Mouse (Mus musculus) hindbrain, postnatal 0 days (tissue): ENCODE data around the gene Lsm3. TPM values are rescaled to one million over a fixed set of nuclear protein-coding genes. Genes with fewer than 3 reads are reported as not detected.

Experiments
- ATAC-seq: fragments of 200-750 bp; cut with Nextera tagmentation; 2 replicates; pipeline ENCODE4 v1.8.0; 2017; ENCODE audit warnings: mild to moderate bottlenecking, moderate TSS enrichment, moderate library complexity
- DNase-seq: peaks from one replicate; pipeline ENCODE4 v3.0.0-alpha.2; 2015; ENCODE audit warnings: low spot score
- H3K27ac ChIP-seq: fragments of 300-500 bp; sonication (generic); 2 replicates; pipeline ENCODE4 v1.5.1; 2014; ENCODE audit warnings: mild to moderate bottlenecking
- H3K27me3 ChIP-seq: fragments of 300-500 bp; sonication (generic); 2 replicates; pipeline ENCODE4 v1.6.1; 2014; ENCODE audit warnings: low read length, mixed read lengths; ENCODE audit not compliant: insufficient read depth
- H3K36me3 ChIP-seq: fragments of 300-500 bp; sonication (generic); 2 replicates; pipeline ENCODE4 v1.6.1; 2014; ENCODE audit warnings: low read length, mixed read lengths; ENCODE audit not compliant: insufficient read depth
- H3K4me1 ChIP-seq: fragments of 300-500 bp; sonication (generic); 2 replicates; pipeline ENCODE4 v1.6.1; 2014; ENCODE audit warnings: antibody characterized with exemption, low read length, mixed read lengths; ENCODE audit not compliant: insufficient read depth
- H3K4me2 ChIP-seq: fragments of 300-500 bp; sonication (generic); 2 replicates; pipeline ENCODE4 v1.6.1; 2014; ENCODE audit warnings: low read depth, mild to moderate bottlenecking, low read length, moderate library complexity, mixed read lengths
- H3K4me3 ChIP-seq: fragments of 300-500 bp; sonication (generic); 2 replicates; pipeline ENCODE4 v1.5.1; 2014; ENCODE audit warnings: low read length
- H3K9ac ChIP-seq: fragments of 300-500 bp; sonication (generic); replicated peaks from 2 replicates; pipeline ENCODE4 v1.6.1; 2014; ENCODE audit warnings: mild to moderate bottlenecking, low read length, moderate library complexity, mixed read lengths
- H3K9me3 ChIP-seq: fragments of 300-500 bp; sonication (generic); 2 replicates; pipeline ENCODE4 v1.6.1; 2016; ENCODE audit warnings: low read length, mixed read lengths
- CTCF ChIP-seq: IDR thresholded peaks from 2 replicates; pipeline ENCODE4 v1.5.1; 2016; ENCODE audit warnings: antibody characterized with exemption, control low read depth, low read depth
- WGBS: fragments of 180-500 bp; shearing (Covaris S2); extraction: QIAGEN DNeasy Blood & Tissue Kit; methylation state at CpG from one replicate; pipeline ENCODE4 v1.1.7; 2014; 5-methylcytosine and 5-hydroxymethylcytosine counted together
- polyA plus RNA-seq: library from polyadenylated mRNA; unstranded; fragments of >200 nt; fragmentation: Nextera tagmentation; extraction: Ambion mirVana; gene quantifications from 2 replicates; pipeline ENCODE4 v1.2.1, GENCODE M21; 2015
- total RNA-seq: library from RNA; depleted of rRNA; stranded (reverse); fragments of >200 nt; gene quantifications from 2 replicates; pipeline ENCODE4 v1.2.3, GENCODE M21; 2014

The Lsm3 gene
- total and polyA plus RNA-seq, 2 experiments from 2014 or later: 40.9 to 184 TPM

- DNase-seq (no peak), ATAC-seq (peak; percentile 54)
- H3K27me3 ChIP-seq: no peaks in the 10 kb centered on the region
- under 1% methylated on average over 27 of the region's 27 CpGs for WGBS
- peak overlapping the region; percentile 66 for H3K27ac ChIP-seq
- H3K4me3 ChIP-seq: peak overlapping the region; percentile 87
- H3K9me3 ChIP-seq: no peaks in the 10 kb centered on the region
- peak overlapping the region; percentile 80 for H3K4me2 ChIP-seq
- H3K9ac ChIP-seq: peak overlapping the region; percentile 64
- TF ChIP-seq CTCF: no peak
- H3K36me3 ChIP-seq: peaks cover 23% of the 10 kb centered on the region; the same call in 1 of the 2 replicates
- peaks cover 14% of the 10 kb centered on the region for H3K4me1 ChIP-seq
Measured at GRCm38 (mm10) chr6:91473805-91474440, 41.8 kb upstream of the Lsm3 start.

GRCm38 (mm10) chr6:91474441-91475190 lies 41.1 kb upstream of the Lsm3 start:
- H3K36me3 ChIP-seq: peaks cover 30% of the 10 kb centered on the region; the same call in 1 of the 2 replicates
- ATAC-seq (no peak), DNase-seq (no peak)
- peaks cover 14% of the 10 kb centered on the region for H3K4me1 ChIP-seq
- peak overlapping the region; percentile 87 for H3K4me3 ChIP-seq
- H3K27ac ChIP-seq: peak overlapping the region; percentile 66; the same call in 1 of the 2 replicates
- H3K4me2 ChIP-seq: peak overlapping the region; percentile 80
- H3K9ac ChIP-seq: peak overlapping the region; percentile 64
- TF ChIP-seq CTCF: no peak
- 44% methylated on average over 9 of the region's 9 CpGs for WGBS
- no peaks in the 10 kb centered on the region for H3K27me3 ChIP-seq
- H3K9me3 ChIP-seq: no peaks in the 10 kb centered on the region

GRCm38 (mm10) chr6:91476541-91476940 lies 39.2 kb upstream of the Lsm3 start:
- Histone ChIP-seq H3K27ac (no peak overlapping the region), H3K27me3 (no peaks in the 10 kb centered on the region), H3K36me3 (peaks cover 44% of the 10 kb centered on the region), H3K9me3 (no peaks in the 10 kb centered on the region), H3K9ac (no peak overlapping the region), H3K4me1 (peaks cover 14% of the 10 kb centered on the region), H3K4me3 (no peak overlapping the region), H3K4me2 (no peak overlapping the region)
- 94% methylated on average over 2 of the region's 2 CpGs for WGBS
- no peak for ATAC-seq
- no peak for DNase-seq
- TF ChIP-seq CTCF: no peak

- no peak overlapping the region for H3K9ac ChIP-seq
- H3K36me3 ChIP-seq: peaks cover 98% of the 10 kb centered on the region
- H3K9me3 ChIP-seq: no peaks in the 10 kb centered on the region
- no peak for TF ChIP-seq CTCF
- DNase-seq: no peak
- no peak overlapping the region for H3K4me2 ChIP-seq
- no peaks in the 10 kb centered on the region for H3K27me3 ChIP-seq
- H3K4me1 ChIP-seq: no peaks in the 10 kb centered on the region
- WGBS: 96% methylated on average over 2 of the region's 2 CpGs
- H3K27ac ChIP-seq: no peak overlapping the region
- H3K4me3 ChIP-seq: no peak overlapping the region
- no peak for ATAC-seq
Measured at GRCm38 (mm10) chr6:91483371-91483770, 32.4 kb upstream of the Lsm3 start.

GRCm38 (mm10) chr6:91486736-91487453 lies 28.8 kb upstream of the Lsm3 start:
- ATAC-seq: no peak

GRCm38 (mm10) chr6:91488496-91489212 lies 27.1 kb upstream of the Lsm3 start:
- ATAC-seq (peak; percentile 18; the same call in 1 of the 2 replicates), DNase-seq (no peak)
- no peak for TF ChIP-seq CTCF
- Histone ChIP-seq H3K27me3 (no peaks in the 10 kb centered on the region), H3K36me3 (peaks cover 57% of the 10 kb centered on the region), H3K9me3 (no peaks in the 10 kb centered on the region), H3K4me1 (no peaks in the 10 kb centered on the region), H3K4me2 (no peak overlapping the region), H3K4me3 (no peak overlapping the region), H3K27ac (no peak overlapping the region), H3K9ac (no peak overlapping the region)
- 83% methylated on average over 9 of the region's 9 CpGs for WGBS

More at GRCm38 (mm10) chr6:91486736-91487453, 28.8 kb upstream of the Lsm3 start:
- peaks cover 70% of the 10 kb centered on the region for H3K36me3 ChIP-seq
- no peaks in the 10 kb centered on the region for H3K27me3 ChIP-seq
- no peak overlapping the region for H3K27ac ChIP-seq
- no peak for DNase-seq
- H3K4me1 ChIP-seq: no peaks in the 10 kb centered on the region
- no peak overlapping the region for H3K9ac ChIP-seq
- no peak overlapping the region for H3K4me2 ChIP-seq
- no peak overlapping the region for H3K4me3 ChIP-seq
- WGBS: 92% methylated on average over 15 of the region's 15 CpGs
- TF ChIP-seq CTCF: no peak
- H3K9me3 ChIP-seq: no peaks in the 10 kb centered on the region
